Mouse (Mus musculus): ENCODE data around the gene Smyd5. TPM values are rescaled to one million over a fixed set of nuclear protein-coding genes. Genes with fewer than 3 reads are reported as not detected.

The Smyd5 gene
- 16.1 and 26.1 TPM in 2 replicates for polyA plus RNA-seq (2015; fragmentation: Nextera tagmentation; extraction: Ambion mirVana)

DNA sequence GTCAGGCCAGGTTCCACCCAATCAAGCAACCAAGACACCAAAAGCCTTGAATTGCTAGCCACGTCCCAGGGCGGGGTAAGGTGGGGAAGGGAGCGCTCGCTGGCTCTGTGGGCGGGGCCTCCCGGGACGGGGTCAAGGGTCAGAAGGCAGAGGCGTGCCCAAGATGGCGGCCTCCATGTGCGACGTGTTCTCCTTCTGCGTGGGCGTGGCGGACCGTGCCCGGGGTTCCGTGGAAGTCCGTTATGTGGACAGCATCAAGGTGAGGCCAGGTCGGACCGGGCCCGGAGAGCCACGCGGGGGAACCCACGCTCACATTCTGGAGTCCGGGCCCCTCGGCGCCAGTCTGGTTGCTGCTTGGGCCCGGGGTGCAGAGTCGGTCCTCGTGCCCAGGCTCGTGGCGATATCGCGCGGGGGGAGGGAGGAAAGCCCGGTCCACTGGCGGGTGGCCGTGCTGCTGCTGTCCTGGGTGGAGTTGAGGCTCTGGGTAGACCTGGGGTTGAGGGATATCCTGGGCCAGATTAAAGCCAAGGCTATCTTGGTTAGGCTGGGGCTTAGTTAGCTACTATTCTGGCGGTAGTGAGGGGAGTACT is at the start of gene Smyd5:
TSS of gene Smyd5 (plus strand) at position 148 of the 590 bp plus-strand sequence.

GRCm38 (mm10) chr6:85423836-85424379 is 7.9 kb upstream of the Smyd5 start, which contains the start of gene Noto:
Gene Noto (plus strand): TSS chr6:85423886.

GRCm38 (mm10) chr6:85450697-85451663 is 19.2 kb downstream of the Smyd5 start, which contains the start of gene Cct7:
Gene Cct7 (plus strand): TSS chr6:85451514.

GRCm38 (mm10) chr6:85451664-85452410 is 20.0 kb downstream of the Smyd5 start, which contains the start of gene Pradc1:
Gene Pradc1 (minus strand): TSS chr6:85451970.

Other genes starting within 250 kb of the Smyd5 start
- gene Emx1, start 244.6 kb upstream of the Smyd5 start, polyA plus RNA-seq (2015; fragmentation: Nextera tagmentation; extraction: Ambion mirVana), result 0.52 TPM in 1 of 2 replicates, not detected in the other
- 6.6 and 7.2 TPM in 2 replicates for gene Sfxn5, start 98.6 kb upstream of the Smyd5 start, polyA plus RNA-seq (2015; fragmentation: Nextera tagmentation; extraction: Ambion mirVana)
- 14.3 and 21.5 TPM in 2 replicates for gene Rab11fip5, start 57.4 kb upstream of the Smyd5 start, polyA plus RNA-seq (2015; fragmentation: Nextera tagmentation; extraction: Ambion mirVana)
- gene Noto, start 8.1 kb upstream of the Smyd5 start, polyA plus RNA-seq (2015; fragmentation: Nextera tagmentation; extraction: Ambion mirVana), result not detected in 2 replicates
- gene Cct7, start 19.5 kb downstream of the Smyd5 start, polyA plus RNA-seq (2015; fragmentation: Nextera tagmentation; extraction: Ambion mirVana), result 233 and 278 TPM in 2 replicates
- 19.6 and 22.1 TPM in 2 replicates for gene Pradc1, start 20.0 kb downstream of the Smyd5 start, polyA plus RNA-seq (2015; fragmentation: Nextera tagmentation; extraction: Ambion mirVana)
- 0.48 and 0.96 TPM in 2 replicates for gene Fbxo41, start 71.0 kb downstream of the Smyd5 start, polyA plus RNA-seq (2015; fragmentation: Nextera tagmentation; extraction: Ambion mirVana)
- 0.05 TPM in 1 of 2 replicates, not detected in the other for gene Egr4, start 81.6 kb downstream of the Smyd5 start, polyA plus RNA-seq (2015; fragmentation: Nextera tagmentation; extraction: Ambion mirVana)
- gene Alms1, start 155.5 kb downstream of the Smyd5 start, polyA plus RNA-seq (2015; fragmentation: Nextera tagmentation; extraction: Ambion mirVana), result 1.7 and 2.9 TPM in 2 replicates